Mouse (Mus musculus) right cerebral cortex, postnatal 14 days (tissue): Measurements from ENCODE around the gene Fbxo3.
"Not testable (repeated sequence)": the region's sequence is repeated elsewhere in the genome, so short reads cannot be mapped to it uniquely, and the experiment has no call there.

ENCODE experiments used
- DNase-seq: peaks from one replicate; pipeline ENCODE4 v3.0.0; 2022

The Fbxo3 gene

GRCm38 (mm10) chr2:104027458-104028138 is at the start of gene Fbxo3:
Gene Fbxo3 (plus strand): TSS chr2:104027721.
- DNase-seq, result peak; percentile 69

DNA sequence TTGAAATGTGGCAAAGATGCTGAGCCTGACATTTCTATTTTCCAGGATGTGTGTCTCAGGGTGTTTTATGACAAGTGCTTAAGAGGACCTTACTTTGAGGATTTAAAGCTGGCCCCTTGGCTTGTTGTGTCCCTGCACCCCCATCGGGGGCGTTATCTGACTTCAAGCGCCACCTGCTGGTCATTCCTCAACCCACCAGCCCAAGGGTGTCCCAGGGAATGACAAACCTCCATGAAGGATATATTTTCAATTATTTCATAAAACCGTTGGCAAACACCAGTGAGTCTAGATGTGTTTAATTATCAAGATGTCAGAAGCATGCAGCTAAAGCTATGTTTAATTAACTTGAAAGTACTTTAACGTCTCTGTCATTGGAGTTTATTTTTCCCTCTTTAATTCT is 45.3 kb upstream of the Fbxo3 start:
- peak; percentile 78 for DNase-seq

DNA sequence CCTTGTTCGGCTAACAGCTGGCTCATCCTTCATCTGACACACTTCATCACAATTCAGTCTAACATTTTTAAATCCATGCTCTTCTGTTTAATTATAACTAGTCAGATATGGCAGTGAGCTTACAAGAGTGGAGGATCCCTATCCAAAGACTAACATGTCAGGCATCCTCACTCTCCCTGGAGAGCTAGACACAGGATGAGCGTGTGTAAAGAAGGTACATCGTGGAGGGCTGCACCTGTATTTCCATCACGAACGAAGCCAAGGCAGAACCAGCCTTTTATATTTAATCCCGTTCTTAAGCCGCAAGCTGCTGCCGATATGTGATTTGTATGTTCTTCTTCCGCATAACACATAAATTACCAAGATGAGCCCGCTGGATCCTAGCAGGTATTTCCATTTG is 44.4 kb upstream of the Fbxo3 start:
- no peak for DNase-seq

DNA sequence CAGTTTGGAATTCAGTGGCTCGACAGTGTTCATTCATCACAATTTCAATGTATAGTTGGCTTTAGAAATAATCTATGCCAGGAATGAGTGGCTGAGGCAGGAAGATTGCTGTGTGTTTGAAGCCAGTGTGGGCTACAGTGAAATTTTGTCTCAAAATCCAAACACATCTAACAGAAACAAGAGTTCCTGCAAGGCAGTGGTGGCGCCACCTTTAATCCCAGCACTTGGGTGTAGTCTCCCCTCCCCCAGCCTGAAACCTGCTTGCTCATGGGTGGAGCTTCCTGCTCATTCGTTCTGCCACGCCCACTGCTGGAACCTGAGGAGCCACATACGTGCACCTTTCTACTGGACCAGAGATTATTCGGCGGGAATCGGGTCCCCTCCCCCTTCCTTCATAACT is 39.9 kb upstream of the Fbxo3 start:
- DNase-seq, result not testable (repeated sequence)

GRCm38 (mm10) chr2:103989724-103990123 is 37.8 kb upstream of the Fbxo3 start:
- DNase-seq, result no peak

GRCm38 (mm10) chr2:103991303-103991702 is 36.2 kb upstream of the Fbxo3 start:
- no peak for DNase-seq

- no peak for DNase-seq
Measured at GRCm38 (mm10) chr2:103992162-103992561, 35.4 kb upstream of the Fbxo3 start.

DNA sequence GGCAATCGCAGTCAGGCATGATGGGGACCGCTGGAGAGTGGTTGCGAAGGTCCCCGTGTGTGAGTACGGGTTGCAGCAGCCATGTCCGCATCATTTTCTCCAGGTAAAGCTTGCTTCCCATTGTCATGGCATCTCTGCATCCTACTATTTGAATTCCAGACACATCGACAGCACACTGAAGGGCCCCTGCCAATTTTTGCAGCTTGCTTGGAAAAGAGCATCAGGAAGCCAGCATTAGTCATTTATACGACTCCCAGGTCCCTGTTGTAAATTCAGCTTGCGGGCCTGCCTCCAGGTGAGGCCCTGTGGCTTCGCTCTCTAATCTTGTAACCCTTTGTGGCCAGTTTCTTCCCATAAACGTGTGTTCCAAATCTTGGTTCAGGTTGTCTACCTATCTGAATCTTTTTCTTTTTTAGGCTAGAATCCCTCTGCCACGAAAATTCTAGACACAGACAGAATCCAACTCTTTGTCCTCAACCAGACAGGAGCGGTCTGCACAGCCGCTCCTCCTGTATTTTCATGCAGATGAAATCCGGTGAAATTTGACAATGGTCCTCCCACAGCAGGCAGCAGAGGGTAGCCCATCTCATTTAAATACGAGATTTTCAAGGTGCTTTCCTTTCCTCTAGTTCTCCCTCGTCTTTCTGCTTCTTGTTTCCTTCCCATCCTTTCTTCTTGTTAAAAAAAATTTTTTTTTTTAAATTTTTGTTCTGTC is 34.7 kb upstream of the Fbxo3 start:
- DNase-seq, result no peak

DNA sequence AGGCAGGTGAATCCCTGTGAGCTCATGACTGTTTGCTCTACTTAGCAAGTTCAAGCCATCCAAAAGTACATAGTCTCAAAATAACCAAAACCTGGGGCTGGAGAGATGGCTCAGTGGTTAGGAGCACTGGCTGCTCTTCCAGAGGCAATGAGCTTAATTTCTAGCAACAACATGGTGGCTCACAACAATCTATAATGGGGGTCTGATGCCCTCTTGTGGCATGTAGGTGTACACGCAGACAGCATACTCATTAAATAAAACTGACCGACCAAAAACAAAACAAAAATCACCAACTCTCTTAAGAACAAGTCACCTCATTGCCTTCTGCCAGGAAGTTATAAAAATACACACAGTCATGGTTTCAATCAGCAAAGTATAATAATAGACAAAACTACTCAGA is 26.4 kb upstream of the Fbxo3 start:
- no peak for DNase-seq

DNA sequence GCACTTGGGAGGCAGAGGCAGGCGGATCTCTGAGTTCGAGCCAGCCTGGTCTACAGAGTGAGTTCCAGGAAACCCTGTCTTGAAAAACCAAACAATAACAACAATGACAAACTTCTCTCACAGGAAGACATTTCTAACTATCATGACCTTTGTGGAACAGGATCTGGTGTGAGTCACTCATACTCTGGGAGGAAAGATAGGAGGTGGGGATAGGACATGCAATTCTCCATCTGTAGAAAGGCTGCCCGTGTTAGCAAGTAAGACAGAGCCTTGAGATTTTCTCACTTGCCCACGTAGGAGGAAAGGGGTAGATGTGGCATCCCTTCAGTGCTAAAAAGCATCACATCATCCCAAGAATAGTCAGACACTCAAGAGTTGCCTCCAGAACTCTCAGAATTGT is 25.7 kb upstream of the Fbxo3 start:
- no peak for DNase-seq

DNA sequence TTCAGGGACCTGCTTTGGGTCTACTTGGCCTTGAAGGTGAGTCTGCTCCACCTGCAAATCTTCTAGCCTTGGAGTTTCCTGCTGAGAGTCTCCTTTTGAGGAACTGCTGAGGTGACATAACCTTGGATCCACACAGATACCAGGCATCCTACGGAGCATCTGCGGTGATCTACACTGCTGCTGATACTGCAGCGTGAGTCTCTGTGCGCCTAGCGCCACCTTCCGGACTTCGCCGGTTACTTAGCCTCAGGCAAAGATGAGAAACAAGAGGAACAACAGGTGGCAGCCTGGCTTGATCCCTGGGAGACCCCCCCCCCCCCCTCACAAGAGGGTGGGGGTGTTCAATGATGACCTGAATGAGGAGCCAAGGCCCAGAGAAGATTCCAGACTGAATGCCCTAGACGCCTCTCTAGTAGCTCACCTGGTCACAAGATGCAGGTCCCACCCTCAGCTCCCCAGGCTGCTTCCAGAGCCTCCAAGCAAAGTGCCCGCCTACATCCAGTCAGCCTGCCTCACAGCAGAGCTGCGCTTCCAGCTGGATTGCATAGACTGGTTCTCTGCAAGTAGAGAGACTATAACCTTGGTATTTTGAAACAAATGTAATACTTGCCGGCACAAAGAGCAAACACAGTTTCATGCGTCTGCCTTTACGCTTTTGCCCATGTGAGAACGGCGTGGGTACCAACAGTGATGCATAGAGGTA is 24.7 kb upstream of the Fbxo3 start:
- peak; percentile 80 for DNase-seq

DNA sequence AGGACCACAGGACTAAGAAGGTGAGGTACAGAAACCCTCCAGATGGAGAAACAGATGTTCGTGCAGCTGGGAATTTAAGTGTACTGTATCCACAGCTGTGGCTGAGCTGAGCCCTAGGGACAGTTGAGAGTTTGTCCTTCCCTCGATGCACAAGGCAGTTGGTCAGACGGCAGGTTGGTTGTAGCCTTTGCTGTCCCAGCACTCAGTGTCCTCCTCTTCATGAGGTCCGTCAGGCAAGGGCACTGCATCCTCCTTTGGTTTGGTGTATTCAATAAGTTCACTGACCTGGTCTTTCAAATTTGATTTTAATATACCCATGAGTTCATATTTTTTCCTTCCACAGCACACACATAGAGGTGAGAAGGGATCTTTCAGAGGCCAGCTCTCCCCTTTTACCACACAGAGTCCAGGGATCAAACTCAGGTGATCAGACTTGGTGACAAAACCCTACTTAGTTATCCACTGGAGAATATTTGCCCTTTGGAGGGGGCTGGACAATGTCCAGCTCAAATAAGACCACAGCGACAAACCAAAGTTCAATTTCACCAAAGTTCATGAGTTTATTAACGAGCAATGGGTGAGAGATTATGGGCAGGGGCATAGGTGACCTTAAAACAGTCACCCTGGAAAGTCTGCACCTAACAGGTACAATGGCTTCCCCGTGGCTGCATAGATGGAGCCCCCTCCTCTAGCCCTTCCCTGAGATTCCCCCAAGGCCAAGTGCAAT is 19.6 kb upstream of the Fbxo3 start:
- no peak for DNase-seq

DNA sequence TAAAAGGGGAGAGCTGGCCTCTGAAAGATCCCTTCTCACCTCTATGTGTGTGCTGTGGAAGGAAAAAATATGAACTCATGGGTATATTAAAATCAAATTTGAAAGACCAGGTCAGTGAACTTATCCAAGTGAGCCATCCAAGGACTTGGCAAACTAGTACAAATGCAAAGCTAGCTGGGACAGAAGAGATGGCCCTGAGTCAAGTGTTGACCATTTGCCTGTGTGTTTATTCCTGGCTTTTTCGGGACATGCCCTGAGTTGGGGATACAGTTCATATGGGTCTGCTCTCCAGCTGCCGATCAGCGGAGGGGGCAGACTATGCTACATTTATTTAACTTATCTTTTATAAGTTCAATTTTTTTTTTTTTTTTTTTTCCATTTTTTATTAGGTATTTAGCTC is 18.7 kb upstream of the Fbxo3 start:
- DNase-seq, result not testable (repeated sequence)

DNA sequence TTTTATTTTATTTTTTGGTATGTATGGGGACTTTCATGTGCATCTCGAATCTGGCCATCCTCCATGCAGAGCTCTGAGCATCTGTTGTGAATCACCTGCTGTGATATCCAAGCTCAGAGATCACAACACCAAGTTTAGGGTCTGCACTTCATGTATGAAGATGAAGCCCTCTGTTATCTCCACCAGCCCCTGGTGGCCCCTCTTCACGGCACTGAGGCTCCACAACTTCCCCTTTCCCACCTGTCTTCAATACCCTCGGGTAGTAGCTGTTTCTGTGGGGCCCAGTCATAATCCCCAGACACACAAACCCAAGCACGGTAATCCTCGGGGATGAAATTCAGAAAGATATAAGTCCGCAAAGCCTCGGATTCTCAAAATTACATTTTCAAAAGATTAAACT is 4.4 kb upstream of the Fbxo3 start:
- DNase-seq, result no peak

DNA sequence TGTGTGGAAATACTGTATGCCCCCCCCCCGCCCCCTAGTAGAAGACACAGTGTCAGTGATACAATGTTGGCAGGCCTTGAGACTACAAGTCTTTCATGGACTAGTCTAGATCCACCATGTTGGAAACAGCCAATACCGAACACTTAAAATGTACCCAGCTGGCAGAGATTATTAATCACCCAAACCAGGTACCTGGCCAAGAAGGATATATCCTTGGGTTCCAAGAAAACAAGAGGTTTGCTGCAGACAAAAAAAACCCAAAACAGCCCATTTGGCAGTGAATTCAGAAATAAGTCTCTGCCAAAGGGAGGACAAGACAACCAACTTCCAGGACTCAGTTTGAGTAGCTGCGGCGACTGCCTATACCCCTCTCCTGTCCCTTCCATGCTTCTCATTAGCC is 2.9 kb upstream of the Fbxo3 start:
- DNase-seq, result no peak

DNA sequence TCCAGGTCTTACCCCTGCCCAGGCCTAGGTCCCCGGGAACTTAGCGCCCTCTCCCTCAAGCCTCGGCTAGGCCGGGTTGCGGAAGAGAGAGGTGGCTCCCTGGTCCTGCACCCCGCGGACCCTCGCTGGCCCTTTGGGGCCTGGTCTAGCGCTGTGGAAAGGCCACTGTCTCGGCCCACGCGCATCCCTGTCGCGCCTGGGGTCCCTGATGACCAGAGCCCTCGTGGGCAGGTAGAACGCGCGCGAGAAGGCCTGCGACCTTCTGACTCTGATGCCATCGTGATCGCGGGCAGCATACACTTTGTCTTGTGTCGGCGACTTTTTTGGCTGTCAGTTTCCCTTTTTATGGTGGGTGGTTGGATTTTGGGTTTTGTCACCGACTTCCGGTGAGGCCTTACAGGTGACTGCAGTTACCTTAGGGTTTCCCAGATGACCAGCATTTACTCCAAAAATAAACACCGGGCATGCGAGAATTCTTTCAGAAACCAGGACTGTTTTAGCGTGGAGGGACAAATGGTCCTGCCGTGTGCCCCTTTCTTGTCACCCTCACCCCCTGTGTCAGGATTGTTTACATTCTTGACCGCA is 710 bp downstream of the Fbxo3 start, which contains the start of gene 4931422A03Rik:
Gene 4931422A03Rik (minus strand): TSS at position 223 of the 585 bp plus-strand sequence.
- peak; percentile 32 for DNase-seq

DNA sequence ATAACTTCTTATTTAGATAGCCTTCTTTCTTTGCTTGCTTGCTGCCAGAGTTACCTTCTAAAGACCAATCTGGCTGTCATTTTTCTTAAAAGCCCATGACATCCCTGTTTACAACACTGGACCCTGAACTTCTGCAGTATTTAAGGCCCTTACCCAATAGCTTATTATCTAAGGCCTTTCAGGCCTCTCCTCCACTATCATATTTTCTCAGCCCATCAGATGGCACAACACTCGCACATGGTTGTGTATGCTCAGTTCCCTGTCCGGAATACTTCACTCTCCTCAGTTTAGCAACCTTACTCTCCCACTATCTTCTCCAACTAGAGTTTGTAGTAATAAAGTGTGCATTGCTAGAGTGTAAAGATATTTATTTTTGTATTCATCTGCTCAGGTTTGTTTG is 1.6 kb downstream of the Fbxo3 start:
- no peak for DNase-seq

DNA sequence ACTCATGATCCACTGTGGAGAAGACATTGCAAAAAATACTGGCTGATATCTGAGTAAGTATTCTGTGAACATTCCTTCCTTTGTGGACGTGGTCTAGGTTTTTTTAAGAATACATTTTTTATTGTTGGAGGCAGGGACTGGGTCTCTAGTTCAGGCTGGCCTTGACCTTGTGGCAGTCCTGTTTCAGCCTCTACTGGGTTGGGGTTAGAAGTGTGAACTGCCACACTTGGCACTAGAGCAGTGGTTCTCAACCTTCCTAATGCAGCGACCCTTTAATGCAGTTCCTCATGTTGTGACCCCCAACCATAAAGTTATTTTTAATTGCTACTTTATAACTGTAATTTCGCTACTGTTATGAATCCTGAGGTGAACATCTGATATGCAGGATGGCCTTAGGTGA is 2.9 kb downstream of the Fbxo3 start:
- DNase-seq, result no peak

GRCm38 (mm10) chr2:104032056-104032455 is 4.5 kb downstream of the Fbxo3 start:
- no peak for DNase-seq

- DNase-seq, result peak; percentile 50
Measured at GRCm38 (mm10) chr2:104034832-104035472, 7.4 kb downstream of the Fbxo3 start.

- DNase-seq, result no peak
Measured at GRCm38 (mm10) chr2:104035595-104035994, 8.1 kb downstream of the Fbxo3 start.

DNA sequence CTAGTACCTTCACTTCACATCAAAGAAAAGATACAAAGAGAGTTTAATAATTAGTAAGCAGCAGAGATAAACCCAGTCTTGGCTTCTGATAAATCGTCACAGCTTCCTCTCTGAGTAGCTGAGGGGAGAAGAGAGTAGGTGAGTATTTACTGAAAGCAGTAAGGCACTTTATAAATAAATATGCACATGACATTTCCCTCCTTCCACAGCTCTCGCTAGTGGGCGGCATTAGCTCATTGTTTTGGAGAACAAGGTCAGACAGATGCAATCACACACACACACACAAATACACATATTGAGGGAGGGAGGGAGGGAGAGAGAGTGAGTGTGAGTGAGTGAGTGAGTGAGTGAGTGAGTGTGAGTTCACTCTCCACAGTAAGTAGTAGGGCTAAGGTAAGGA is 8.8 kb downstream of the Fbxo3 start:
- DNase-seq, result no peak
